ENCODE assay signal across 8 mouse cellular contexts in the genomic region with DNA sequence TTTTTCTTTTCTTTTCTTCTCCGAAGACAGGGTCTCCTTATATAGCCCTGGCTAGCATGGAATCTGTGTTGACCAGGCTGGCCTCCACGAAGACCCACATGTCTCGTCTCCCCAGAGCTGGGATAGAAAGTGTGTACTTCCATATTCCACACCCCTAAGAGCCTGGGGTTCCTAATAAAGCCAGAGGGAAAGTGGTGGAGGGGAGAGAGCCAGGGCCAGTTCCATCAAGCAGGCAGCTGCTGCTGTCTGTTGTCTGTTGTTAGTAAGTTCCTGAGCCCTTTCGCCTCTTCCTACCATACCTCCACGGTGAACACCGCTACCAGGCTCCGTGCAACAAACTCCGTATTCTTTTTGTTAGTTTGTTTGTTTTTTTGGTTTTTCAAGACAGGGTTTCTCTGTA. TPM values are rescaled to one million over a fixed set of nuclear protein-coding genes. Genes with fewer than 3 reads are reported as not detected.
DNase-seq lines count a peak whose midpoint lies in the region; ATAC-seq and TF ChIP-seq lines count a peak whose summit lies in the region.

No protein-coding gene starts in this region.

- H3K4me2 ChIP-seq in limb, embryonic 12.5 days = peak overlapping the region; percentile 93

- peak overlapping the region; percentile 98 for H3K27ac ChIP-seq in limb, embryonic 12.5 days
- H3K27ac ChIP-seq in small intestine, adult 2 months (ENCODE audit: insufficient read depth, low read depth, low read length) = peak overlapping the region; percentile 5; the same call in 1 of the 2 replicates

- H3K4me1 ChIP-seq in limb, embryonic 12.5 days (replicated peaks) = peaks cover 39% of the 10 kb centered on the region
- H3K4me1 ChIP-seq in small intestine, adult 2 months (ENCODE audit: control insufficient read depth, insufficient read depth, insufficient read length, low read length) = peaks cover 12% of the 10 kb centered on the region

- peaks cover 16% of the 10 kb centered on the region for H3K36me3 ChIP-seq in limb, embryonic 12.5 days
- H3K36me3 ChIP-seq in small intestine, adult 2 months (ENCODE audit: control insufficient read depth, insufficient read depth, low read length) = no peaks in the 10 kb centered on the region

- no peak for TF ChIP-seq CTCF in small intestine, adult 2 months (IDR thresholded peaks at IDR 0.05; ENCODE audit: extremely low read depth, insufficient read length, insufficient replicate concordance, low read depth, low read length)

- H3K27me3 ChIP-seq in limb, embryonic 12.5 days = no peaks in the 10 kb centered on the region
- no peaks in the 10 kb centered on the region for H3K27me3 ChIP-seq in small intestine, adult 2 months (ENCODE audit: control insufficient read depth, insufficient read depth, low read length)

- peak; percentile 31 for DNase-seq in embryo, embryonic 11 days
- no peak for DNase-seq in embryo, embryonic 9.5 days (ENCODE audit: extremely low spot score)
- peak; percentile 3 for DNase-seq in right cerebral cortex, postnatal 14 days
- no peak for DNase-seq in right cerebral cortex, postnatal 10 days (ENCODE audit: low spot score in 2 of 2)
- DNase-seq in ovary, postnatal 36 days (ENCODE audit: low spot score) = no peak

- ATAC-seq in limb, embryonic 12.5 days (ENCODE audit: insufficient number of reproducible peaks, insufficient read depth, low FRiP score, low TSS enrichment, low read depth) = no peak
- ATAC-seq in CD4-positive, CD25-positive, alpha-beta regulatory T cell, adult 4 months = no peak

- peak overlapping the region; percentile 63; the same call in 1 of the 2 replicates for H3K9ac ChIP-seq in limb, embryonic 12.5 days (replicated peaks)

- no peak for TF ChIP-seq POLR2A in small intestine, adult 2 months (IDR thresholded peaks at IDR 0.05; ENCODE audit: low read depth, low read length)

- 39% methylated on average over 8 of the region's 8 CpGs for WGBS in limb, embryonic 12.5 days
- WGBS in small intestine, adult 2 months = 51% methylated on average over 8 of the region's 8 CpGs

- peak overlapping the region; percentile 52 for H3K4me3 ChIP-seq in limb, embryonic 12.5 days (replicated peaks)
- no peak overlapping the region for H3K4me3 ChIP-seq in small intestine, adult 2 months (ENCODE audit: low read depth, low read length)

- no peaks in the 10 kb centered on the region for H3K9me3 ChIP-seq in limb, embryonic 12.5 days

RNA-seq across cellular contexts. Expression of a gene that starts 2.0 kb away (rescaled TPM):
- polyA plus RNA-seq in limb, embryonic 12.5 days (2016; fragmentation: Nextera tagmentation; extraction: Ambion mirVana) = 922 and 966 TPM in 2 replicates
- polyA plus RNA-seq in small intestine, adult 2 months (2012; rRNA removed) = 51.7 and 77.0 TPM in 2 replicates
- polyA plus RNA-seq in CD4-positive, CD25-positive, alpha-beta regulatory T cell, adult 4 months (2017; shearing (Covaris generic)) = 100 to 1,000 TPM; 366 to 481 TPM

RNA-seq across cellular contexts. Expression of a gene that starts 6.2 kb away (rescaled TPM):
- polyA plus RNA-seq in limb, embryonic 12.5 days (2016; fragmentation: Nextera tagmentation; extraction: Ambion mirVana) = 61.1 and 61.6 TPM in 2 replicates
- 7.3 and 11.7 TPM in 2 replicates for polyA plus RNA-seq in small intestine, adult 2 months (2012; rRNA removed)
- 10 to 100 TPM; 45.5 to 46.5 TPM for polyA plus RNA-seq in CD4-positive, CD25-positive, alpha-beta regulatory T cell, adult 4 months (2017; shearing (Covaris generic))

RNA-seq across cellular contexts. Expression of a gene that starts 14.8 kb away (rescaled TPM):
- polyA plus RNA-seq in limb, embryonic 12.5 days (2016; fragmentation: Nextera tagmentation; extraction: Ambion mirVana) = 36.5 and 36.8 TPM in 2 replicates
- polyA plus RNA-seq in small intestine, adult 2 months (2012; rRNA removed) = 3.9 and 4.2 TPM in 2 replicates
- 1 to 10 TPM; 2.3 to 2.7 TPM for polyA plus RNA-seq in CD4-positive, CD25-positive, alpha-beta regulatory T cell, adult 4 months (2017; shearing (Covaris generic))

RNA-seq across cellular contexts. Expression of a gene that starts 19.0 kb away (rescaled TPM):
- 37.9 and 42.2 TPM in 2 replicates for polyA plus RNA-seq in limb, embryonic 12.5 days (2016; fragmentation: Nextera tagmentation; extraction: Ambion mirVana)
- 43.3 and 123 TPM in 2 replicates for polyA plus RNA-seq in small intestine, adult 2 months (2012; rRNA removed)
- polyA plus RNA-seq in CD4-positive, CD25-positive, alpha-beta regulatory T cell, adult 4 months (2017; shearing (Covaris generic)) = 10 to 100 TPM; 15.6 to 20.0 TPM

RNA-seq across cellular contexts. Expression of a gene that starts 29.0 kb away (rescaled TPM):
- 37.0 and 40.3 TPM in 2 replicates for polyA plus RNA-seq in limb, embryonic 12.5 days (2016; fragmentation: Nextera tagmentation; extraction: Ambion mirVana)
- polyA plus RNA-seq in small intestine, adult 2 months (2012; rRNA removed) = 41.3 and 48.8 TPM in 2 replicates
- 10 to 100 TPM; 49.5 to 59.0 TPM for polyA plus RNA-seq in CD4-positive, CD25-positive, alpha-beta regulatory T cell, adult 4 months (2017; shearing (Covaris generic))

Comparison
In these comparisons a context has a peak if more than half of its experiments do, and no peak if none do; other contexts are left out.
1. DNase-seq: peak in embryo, embryonic 11 days (single experiment) and right cerebral cortex, postnatal 14 days (single experiment); none in embryo, embryonic 9.5 days (single experiment), right cerebral cortex, postnatal 10 days (0 of 2) and ovary, postnatal 36 days (single experiment).